Mouse (Mus musculus) G1E-ER4 (cell line): Measurements from ENCODE around the gene Tubb1. TPM values are rescaled to one million over a fixed set of nuclear protein-coding genes. Genes with fewer than 3 reads are reported as not detected.

Experiments used
- GATA1 ChIP-seq: IDR thresholded peaks from one replicate; pipeline ENCODE4 v1.8.0; 2012; ENCODE audit warnings: low read length, inconsistent platforms
- polyA plus RNA-seq: library from polyadenylated mRNA; stranded (reverse); fragments of >175 nt; gene quantifications from 2 replicates; pipeline ENCODE4 v1.2.3, GENCODE M21; 2012

The Tubb1 gene
- 0.05 TPM in 1 of 2 replicates, not detected in the other for polyA plus RNA-seq

DNA sequence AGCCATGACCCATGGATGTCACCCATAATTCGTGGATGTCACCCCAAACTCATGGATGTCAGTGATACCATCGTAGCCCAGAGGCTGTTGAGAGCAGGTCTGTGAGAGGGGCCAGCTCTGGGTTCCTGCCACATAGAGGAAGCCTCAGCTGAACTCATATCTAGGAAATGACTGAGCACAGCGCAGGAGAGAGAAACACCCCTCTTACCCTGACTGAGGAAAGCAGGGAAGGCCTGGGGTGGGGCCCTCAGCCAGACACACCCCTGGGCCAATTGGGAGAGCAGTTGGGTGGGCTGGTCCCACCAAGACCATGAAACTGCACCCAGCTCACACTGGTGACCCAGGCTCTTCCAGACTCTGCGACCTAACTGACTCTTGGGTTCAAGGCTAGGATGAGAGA lies at the start of gene Tubb1:
Gene Tubb1, plus strand, starts transcription at position 343 of the 400 bp plus-strand sequence.
- no peak for TF ChIP-seq GATA1

DNA sequence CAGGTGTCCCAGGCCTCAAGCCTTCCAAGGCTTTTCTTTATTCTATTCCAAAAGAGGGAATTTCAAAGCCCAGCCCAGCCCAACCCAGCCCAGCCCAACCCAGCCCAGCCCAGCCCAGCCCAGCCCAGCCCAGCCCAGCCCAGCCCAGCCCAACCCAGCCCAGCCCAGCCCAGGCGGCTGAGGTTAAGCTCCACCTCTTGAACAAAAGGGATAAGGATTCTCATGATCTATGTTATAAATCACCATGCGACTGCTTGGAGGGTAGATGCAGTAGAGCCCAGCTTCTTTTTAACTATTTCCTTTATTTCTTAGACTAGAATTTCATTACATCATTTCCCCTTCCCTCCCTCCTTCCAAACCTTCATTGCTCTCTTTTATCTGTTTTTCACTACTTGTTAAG lies 40.3 kb upstream of the Tubb1 start:
- TF ChIP-seq GATA1 = no peak

DNA sequence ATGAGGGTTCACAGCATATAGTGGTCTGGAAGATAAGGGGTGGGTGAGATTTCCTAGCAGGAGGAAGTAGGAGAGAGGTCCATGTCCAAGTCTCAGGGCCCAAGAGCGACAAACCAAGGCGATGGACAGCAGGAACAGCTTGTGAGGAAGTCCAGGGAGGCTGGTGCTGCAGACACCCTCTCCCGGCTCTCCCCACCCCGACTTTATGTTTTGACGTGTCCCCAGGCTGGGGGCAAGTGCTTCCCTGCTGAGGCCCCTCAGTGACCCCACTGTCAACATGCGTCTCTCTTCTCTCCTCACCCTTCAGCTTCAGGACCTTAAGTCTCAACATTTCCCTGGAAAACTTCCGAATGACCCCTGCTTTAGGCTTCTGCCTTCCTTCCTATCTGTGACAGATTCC lies 37.4 kb upstream of the Tubb1 start:
- TF ChIP-seq GATA1 = no peak

DNA sequence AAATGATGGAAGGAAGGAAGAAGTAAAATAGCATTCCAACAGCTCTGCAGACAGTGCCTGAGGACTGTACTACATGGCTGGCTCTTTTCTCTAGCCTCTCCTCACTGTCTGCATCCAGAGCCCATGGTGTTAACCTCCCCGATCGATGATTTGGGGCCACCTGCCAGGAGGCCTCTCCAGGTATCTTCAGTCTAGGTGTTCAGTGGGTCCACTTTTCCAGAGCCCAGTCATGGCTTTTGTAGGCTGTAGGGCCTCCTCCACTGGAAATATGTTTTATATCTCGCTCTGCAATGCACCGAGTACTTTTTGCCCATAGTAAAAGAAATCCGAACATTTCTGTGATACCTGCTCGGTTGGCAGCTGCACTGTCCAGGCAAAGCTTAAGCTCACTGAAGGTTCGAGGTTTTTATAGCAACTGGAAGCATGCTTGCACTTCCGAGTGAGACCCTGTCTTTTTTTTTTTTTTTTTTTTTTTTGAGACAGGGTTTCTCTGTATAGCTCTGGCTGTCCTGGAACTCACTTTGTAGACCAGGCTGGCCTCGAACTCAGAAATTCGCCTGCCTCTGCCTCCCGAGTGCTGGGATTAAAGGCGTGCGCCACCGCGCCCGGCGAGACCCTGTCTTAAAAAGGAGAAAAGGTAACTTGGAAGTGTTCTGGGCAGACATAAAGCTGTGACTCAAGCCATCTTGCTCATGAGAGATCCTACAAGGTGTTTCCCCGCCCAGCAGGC lies 35.3 kb upstream of the Tubb1 start:
- no peak for TF ChIP-seq GATA1

DNA sequence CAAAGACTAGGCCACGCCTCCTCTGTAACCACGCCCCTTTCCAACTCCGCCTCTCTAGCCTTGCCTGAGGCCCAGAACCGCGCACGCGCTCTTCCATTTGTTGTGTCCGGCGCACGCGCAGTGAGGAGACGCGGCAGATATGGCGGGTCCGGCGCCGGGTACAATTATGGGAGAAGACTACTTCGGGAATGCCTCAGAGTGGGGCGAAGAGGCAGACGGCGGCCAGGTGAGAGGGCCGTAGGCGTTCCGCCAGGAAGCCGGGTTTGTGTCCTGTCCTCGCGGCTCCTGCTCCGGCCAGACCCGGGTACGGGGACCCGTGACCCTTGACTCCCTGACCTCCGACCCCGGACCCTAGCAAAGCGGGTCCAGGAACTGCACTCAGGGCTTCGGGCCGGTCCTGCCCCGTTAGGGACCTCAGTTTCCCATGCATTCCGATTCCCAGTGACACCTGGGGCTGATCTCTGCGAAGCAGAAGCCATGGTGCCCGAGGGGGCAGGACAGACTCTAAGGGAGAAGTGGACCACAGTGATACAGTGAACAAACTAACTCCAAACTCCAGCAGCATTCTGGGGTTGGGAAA lies 34.7 kb upstream of the Tubb1 start, which contains the start of gene Nelfcd:
Gene Nelfcd, plus strand, starts transcription at position 74 of the 580 bp plus-strand sequence.
- no peak for TF ChIP-seq GATA1

DNA sequence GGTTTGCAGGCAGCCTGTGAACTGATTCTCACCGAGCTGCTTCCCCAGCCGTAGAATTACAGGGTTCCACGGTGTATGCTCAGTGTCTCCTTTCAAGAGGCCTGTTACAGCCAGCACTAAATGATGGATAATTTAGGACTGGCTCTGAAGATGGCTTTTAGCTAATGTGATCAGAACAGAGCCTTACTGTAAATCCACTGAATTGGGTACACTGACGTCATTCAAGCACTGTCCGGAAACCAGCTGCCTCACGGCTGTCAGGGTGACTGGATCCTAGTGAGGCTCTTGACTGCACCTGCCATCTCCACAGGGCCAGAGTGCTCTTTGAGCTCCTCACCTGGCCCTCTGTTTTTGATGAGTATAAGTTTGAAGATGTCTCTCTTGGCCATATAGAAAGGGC lies 29.4 kb upstream of the Tubb1 start:
- no peak for TF ChIP-seq GATA1

DNA sequence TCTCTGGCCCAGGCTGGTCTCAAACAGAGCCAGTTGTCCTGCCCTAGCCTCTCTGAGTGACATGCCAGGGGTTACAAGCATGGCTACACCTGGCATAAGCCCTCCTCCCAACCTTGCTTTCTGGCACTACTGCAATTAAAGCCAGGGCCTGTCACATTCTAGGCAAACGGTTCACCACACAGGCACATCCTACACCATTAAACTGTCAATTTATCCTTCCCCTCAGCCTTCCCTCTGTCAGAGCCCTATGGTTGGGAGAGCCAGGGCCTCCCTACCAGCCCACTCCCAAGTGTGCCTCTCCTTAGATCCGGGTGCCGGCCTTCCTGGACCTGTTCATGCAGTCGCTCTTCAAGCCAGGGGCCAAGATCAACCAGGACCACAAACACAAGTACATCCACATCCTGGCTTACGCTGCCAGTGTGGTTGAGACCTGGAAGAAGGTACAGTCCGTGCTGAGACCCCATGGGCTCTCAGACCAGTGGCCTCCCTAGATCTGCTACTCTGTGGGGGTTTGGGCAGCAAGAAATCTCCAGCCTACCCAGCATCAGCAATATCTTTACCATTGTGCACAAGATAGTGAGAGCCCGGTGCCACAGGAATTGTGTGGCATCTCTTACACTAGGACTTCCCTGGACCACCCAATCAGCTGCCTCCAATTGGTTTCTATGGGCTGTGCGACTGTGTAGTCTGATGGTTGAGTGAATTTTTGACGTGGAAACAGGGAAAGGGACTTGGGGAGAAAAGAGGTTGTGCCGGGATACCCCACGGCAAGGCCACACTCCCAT lies 26.0 kb upstream of the Tubb1 start:
- TF ChIP-seq GATA1 = no peak

DNA sequence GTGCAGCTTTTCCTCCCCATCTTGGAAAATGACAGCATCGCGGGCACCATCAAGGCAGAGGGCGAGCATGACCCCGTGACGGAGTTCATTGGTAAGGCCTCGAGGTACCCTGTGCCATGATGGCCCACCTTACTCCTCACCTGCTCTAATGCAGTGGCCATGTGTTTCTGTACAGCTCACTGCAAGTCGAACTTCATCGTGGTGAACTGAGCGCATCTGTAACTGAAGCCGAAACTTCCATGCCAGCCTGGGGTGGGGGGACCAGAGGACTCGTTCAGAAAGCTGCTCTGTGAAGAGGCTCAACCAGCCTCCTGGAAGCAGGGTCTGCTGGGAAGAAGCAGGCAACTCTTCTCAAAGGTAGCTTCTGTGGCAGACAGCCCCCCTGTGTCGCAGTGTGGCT lies 23.6 kb upstream of the Tubb1 start:
- no peak for TF ChIP-seq GATA1

DNA sequence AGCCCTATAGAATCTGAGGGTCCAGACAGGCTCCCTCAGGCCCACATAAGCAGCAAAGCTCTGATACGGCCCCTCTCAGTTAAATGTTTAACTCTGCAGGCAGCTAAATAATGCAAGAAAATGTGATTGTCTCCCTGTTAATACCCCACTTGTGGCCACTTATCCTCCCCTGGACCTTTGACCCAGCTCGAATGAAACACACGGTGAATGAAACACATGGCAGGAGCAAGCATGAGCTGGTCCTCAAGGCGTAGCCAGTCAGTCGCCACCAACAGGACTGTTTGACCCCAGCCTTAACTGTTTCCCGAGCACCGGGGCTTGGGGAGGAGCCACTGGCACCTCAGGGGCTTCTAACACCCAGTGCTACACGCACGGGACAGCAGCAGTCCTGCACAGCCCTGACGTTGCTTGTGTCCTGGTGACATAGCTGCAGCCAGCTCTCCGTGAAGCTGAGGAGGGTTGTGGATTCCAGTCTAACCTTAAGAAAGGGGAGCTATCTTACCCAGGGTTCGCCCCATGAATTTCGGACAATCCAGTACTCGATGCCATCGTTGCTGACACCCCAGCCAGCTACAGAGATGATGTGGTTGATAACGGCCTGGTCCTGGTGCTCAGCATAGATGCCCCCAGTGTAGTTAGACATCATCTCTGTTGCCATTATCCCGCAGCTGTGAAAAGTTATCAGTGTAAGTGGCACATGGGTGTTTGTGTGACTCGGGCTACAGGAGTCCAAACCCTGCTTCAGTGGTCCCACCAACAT lies 22.2 kb upstream of the Tubb1 start:
- no peak for TF ChIP-seq GATA1

DNA sequence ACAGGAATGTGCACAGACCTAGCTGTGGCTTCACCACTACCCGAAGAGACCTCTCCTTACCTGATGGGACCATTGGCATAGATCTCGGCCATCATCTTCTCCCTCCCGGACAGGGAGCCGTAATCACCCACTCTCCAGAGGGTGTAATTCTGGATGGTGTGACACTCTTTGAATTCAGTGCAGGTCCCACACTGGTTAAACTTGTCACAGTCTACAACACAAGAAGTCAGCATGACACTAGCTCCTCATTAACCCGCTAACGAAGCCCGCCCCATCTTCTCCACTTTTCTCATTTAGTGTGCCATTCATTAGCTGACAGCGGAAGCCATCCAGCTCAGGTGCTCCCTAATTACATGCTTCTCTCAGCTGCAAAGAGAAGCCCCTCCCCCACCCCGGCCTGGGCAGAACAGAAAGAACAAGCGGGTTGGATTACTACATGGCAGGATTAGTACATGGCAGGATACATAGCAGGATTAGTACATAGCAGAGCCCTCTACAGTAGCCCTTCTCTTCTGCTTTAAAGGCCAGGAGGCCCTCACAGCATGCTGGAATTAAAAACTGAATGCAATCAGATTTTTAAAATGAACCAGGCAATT lies 21.4 kb upstream of the Tubb1 start:
- no peak for TF ChIP-seq GATA1

DNA sequence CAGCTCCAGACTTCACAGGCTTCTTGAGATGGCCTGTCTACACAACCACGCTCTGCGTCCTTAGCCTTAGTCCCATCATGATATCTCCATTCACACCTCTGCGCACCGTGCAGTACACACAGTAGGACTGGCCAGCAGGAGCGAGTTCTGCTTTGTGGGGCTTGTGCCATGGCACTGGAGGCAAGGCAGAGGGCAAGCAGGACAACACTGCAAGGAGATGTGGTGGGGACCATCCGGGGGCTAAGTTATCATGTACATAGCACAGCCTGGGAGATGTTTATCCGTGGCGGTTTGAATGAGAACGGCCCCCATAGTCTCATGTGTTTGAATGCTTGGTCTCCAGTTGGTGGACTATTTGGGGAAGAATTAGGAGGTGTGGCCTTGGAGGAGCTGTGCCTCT lies 15.6 kb upstream of the Tubb1 start:
- TF ChIP-seq GATA1 = no peak

DNA sequence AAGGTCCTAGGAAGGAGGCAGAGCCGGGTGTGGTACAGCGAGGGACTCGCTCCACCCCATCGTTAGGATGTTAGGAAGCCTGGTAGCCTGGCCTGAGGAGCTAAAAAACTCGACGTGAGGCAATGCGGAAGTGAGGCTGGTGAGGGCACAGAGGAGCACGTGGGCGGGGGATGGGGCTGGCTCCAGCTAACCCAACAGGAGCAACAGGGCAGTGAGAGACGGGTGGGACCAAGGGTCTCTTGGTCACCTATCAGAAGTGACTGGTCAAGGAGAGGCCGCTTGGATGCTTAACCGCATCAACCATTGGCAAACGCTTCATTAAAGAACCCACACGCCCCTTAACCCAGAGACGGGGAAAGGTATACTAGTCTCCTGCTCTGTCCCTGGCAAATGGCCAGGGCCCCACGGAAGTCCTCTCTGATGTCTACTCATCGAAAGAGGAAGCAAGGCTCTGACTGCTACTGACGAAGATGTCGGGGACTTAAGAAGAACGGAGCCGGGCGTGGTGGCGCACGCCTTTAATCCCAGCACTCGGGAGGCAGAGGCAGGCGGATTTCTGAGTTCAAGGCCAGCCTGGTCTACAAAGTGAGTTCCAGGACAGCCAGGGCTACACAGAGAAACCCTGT lies 14.3 kb upstream of the Tubb1 start:
- TF ChIP-seq GATA1 = no peak

DNA sequence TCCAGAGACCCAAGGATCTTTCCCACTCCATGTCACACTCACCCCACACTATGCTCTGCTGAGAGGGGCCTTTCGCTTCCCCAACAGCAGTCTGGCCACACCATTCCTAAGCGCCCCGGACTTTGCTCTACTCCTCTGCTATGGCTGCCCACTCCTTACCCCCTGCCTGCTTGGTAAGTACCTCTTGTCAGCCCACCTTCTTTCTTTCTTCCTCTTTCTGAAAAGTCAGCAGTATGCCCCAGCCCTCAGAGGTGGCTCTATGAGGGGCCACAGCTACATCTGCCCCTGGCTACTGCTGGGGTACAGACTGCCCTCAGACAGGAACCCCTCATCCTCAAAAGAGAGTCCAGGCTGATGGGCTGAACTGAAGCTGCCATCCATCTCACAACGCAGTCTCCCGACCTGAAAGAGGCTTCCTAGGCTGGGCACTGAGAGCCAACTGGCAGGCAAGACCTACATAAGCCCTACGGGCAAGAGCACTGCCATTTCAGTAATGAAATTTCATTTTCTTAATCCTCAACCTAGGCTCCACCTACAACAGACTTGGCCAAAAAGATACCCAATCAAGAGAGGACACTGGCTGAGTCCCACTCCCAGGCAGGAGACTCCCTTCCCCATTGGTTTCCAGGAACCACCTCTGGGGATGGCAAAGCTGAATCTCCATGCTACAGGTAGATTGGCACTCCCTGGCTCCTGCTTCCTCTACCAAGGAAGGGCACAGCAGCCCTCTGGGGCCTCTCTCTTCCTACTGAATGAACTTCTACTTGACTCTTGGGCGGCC lies 13.4 kb upstream of the Tubb1 start:
- no peak for TF ChIP-seq GATA1

DNA sequence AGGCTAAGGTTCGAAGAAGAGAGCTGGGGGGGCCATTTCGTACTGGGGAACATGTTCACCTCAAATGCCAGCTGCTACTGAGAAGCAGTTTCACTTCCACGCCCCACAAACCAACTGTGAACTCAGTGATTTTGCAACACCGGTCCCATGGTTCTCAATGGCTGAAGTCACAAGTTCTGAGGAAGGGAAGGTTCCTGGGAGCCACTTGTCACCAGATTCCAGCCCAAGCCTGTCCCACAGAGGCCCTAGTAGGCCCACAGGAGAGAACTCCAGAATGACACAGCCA lies 12.9 kb upstream of the Tubb1 start:
- no peak for TF ChIP-seq GATA1

DNA sequence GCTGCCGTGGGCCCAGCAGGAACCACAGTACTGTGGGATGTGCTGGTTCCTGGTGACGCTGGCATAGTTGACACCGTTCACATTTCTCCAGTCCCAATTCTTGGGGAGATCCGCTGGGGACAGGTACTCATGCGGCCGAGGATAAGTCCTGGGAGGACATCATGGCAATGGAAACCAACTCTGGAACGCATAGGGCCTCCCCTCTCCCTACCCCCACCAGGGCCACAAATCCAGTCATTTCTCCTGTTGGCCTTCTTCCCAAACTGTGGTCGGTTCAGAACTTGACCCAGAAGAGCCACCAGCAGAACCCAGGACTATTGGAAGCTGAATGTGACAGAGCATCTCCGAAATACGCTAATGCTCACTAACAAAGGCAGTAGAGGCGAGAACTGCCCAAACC lies 12.3 kb upstream of the Tubb1 start:
- TF ChIP-seq GATA1 = no peak
